Mouse (Mus musculus) G1E-ER4 (cell line): ENCODE data around the gene Clic5. TPM values are rescaled to one million over a fixed set of nuclear protein-coding genes. Genes with fewer than 3 reads are reported as not detected.

Experiments
- GATA1 ChIP-seq: IDR thresholded peaks from one replicate; pipeline ENCODE4 v1.8.0; 2012; ENCODE audit warnings: low read length, inconsistent platforms
- polyA plus RNA-seq: library from polyadenylated mRNA; stranded (reverse); fragments of >175 nt; gene quantifications from 2 replicates; pipeline ENCODE4 v1.2.3, GENCODE M21; 2012

The Clic5 gene
- polyA plus RNA-seq, 1 experiment: not detected

DNA sequence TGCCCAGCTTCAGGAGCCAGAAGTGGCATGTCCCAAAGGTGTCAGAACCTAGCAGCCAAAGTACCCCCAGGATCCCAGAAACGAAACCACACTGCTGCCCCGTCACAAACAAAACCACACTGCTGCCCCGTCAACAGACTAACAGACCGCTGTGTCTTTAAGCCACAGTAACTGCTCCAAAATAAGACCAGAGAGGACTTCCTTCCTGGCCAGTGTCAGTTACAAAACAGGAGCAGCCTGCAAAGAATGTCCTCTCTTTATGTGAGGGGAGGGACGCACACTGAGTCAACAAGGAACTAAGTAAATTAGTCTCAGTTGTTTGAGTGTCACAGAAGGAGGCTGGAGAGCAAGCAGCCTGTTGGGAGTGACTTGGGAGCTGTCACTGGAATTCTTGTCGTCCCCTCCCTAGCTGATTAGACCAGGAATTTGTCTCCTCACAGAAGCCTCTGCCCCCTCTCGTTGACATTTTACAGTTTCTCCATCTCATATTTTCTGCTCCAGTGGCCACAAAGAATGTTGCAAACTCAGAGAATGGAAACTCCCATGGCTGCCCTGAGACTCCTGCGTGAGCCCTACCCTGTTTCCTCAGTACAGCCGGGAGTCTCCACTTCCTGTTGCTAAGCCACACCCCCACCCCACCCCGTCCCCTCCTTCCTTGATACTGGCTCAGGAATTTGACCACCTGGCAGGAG is 50.8 kb downstream of the Clic5 start:
- TF ChIP-seq GATA1: no peak

DNA sequence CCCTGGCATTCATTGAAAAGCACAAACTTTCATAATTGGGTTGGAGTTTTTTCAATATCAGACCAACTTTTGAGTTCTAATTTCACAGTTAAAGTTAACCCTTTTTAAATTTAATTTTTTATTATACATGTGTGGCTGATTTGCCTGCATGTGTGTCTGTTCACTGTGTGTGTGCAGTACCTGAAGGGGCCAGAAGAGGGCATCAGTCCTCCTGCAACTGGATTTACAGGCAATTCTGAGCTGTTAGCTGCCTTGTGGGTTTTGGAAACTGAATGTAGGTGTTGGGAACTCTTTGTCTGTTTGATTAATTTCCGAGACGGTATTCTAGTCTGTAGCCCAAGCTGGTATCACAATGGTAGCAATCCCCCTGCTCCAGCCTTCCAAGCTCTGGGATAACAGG is 52.4 kb downstream of the Clic5 start:
- no peak for TF ChIP-seq GATA1

DNA sequence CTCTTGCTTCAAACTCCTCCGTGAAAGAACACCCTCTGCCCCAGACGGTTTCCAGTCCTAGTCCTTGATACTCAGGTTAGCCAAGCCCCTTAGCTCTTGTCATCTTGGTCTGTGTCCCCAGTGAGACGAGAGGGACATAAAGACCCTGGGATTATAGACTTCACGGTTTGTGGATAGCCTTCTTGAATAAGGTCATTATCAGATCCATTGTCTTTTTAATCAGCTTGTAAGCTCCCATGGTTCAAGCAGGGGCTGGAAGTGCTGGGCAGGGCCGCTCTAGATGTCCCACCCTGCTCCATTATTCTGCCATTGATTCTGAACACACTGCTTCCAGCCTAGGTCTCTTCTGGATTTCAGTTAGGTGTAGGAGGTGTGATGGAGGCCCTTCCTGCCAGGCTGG is 55.7 kb downstream of the Clic5 start:
- TF ChIP-seq GATA1: no peak

DNA sequence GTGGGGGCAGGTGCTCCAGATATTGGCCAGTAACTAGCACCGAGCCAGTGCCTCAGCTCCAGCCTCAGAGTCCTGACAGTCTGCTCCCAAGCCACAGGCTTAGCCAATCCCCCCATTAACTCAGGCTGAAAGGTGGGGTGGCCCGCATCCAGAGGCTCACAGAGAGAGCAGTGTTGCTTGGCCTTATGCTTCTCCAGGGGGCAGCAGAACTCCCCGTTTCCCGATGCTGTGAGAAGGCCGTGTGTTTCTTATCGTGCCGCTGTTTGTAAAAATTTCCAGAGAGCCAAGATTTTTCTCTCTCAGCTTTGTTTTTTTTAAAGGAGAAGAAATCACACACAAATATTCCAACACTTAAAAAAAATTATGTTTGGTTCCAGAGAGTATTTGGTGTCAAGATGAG is 56.2 kb downstream of the Clic5 start:
- TF ChIP-seq GATA1: no peak

DNA sequence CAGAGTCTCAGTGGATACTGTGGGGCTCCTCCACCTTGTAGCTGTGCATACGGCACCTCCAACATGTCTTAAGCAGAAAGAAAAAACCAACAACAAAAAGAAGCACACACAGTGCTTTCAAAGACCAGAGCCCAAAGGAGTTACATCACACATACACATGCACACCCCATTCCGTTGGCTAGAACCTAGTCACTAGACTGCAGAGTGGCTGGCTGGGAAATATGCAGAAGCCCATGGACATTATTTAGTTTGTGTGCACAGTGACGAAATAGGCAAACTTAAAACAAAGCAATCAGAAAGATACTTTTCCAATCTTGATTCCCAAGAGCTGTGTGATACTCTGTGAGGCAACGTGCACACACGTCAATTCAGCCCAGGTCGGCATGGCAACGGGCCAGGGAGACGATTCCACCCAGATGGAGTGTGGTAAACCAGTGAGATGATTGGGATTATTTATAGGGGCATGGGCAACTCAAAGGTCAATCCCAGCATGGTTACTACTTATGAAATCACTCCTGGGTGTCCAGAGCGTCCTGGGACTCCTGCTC is 57.8 kb downstream of the Clic5 start:
- no peak for TF ChIP-seq GATA1

DNA sequence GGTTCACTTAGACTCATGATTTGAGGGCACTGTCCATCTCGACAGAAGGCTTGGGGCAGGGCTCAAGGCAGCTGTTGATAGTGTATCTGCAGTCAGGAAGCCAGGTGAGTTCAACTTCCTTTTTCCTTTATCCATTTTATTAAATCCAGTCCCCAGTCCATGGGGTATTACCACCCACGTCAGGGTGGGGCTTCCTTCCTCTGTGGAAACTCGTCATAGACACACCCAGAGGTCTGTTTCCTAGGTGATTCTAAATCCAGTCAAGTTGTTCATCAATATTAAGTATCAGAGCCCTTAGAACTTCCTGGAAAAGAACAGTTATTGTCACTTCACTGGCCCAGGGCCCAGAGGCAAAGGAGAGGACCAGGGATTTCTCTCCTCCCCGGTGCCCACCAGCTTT is 61.2 kb downstream of the Clic5 start:
- no peak for TF ChIP-seq GATA1

DNA sequence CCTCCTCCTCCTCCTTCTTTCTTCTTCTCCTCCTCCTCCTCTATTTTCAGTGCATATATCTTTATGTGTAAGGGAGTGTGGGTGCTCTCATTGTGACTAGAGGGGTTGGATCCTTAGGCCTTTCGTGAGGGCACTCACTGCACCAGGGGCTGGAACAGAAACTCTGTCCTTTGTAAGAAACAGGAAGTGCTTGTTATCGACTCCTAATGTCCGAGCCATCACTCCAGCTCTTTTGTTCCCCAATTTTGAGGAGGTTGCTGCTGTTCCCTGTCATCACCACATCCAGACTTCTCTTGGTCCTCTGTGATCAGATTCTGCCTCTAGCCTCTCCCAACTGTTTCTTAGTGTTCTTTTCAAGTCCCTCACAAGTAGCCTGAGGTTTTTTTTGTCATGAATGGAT is 64.3 kb downstream of the Clic5 start:
- TF ChIP-seq GATA1: no peak

DNA sequence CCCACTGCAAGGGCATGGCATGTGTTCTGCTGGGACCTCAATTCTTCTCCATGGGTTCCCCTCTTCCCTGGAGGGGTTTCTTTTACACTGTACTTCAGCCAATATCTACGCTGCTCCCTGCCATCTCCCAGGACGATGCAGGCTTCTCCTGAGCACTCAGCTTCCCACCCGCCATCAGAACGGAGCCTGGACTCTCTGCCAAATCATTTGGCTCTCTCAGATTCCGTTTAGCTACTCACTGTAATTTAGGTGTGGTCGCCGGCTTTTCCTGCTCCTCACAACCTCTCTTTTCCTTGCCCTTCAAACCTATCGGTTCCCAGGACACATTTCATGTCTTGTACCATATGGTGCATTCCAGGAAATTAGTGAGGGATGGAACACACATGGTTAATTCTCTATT is 66.3 kb downstream of the Clic5 start:
- TF ChIP-seq GATA1: no peak

DNA sequence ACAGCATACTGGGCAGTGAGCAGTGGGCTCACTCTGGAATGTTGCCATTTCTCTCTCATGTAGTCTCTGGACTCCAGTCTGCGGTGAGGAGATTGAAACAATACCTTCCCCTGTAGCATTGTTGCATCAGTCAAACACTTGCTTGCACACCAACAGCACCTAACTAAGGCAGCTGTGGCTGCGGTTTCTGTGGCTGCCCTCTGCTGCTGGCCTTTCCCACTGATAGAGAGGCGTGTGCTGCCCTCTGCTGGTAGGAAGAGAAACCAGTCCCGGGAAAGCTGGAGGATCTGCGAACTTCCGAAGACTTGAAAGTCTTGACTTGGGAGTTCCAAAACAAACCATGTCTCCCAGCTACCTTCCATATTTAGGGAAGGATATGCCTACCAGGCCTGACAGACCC is 68.2 kb downstream of the Clic5 start:
- TF ChIP-seq GATA1: no peak

DNA sequence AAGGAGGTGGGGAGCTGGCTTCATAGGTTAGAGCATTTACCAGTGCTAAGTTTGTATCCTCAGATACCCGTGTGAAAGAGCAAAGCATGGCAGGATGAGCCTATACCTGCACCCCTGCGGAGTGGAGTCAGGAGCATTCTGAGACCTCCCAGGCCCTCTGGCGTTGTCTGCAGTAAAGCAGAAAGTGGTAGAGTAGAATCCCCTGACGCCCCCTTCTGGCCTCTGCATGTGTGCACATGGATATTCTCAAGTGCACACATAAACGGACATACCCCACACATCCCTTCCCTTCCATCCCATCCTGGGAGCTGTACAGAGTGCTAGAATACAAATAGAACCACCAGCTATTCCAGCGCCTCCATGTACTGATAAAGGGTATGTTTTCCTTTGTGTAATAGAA is 70.9 kb downstream of the Clic5 start:
- TF ChIP-seq GATA1: no peak

DNA sequence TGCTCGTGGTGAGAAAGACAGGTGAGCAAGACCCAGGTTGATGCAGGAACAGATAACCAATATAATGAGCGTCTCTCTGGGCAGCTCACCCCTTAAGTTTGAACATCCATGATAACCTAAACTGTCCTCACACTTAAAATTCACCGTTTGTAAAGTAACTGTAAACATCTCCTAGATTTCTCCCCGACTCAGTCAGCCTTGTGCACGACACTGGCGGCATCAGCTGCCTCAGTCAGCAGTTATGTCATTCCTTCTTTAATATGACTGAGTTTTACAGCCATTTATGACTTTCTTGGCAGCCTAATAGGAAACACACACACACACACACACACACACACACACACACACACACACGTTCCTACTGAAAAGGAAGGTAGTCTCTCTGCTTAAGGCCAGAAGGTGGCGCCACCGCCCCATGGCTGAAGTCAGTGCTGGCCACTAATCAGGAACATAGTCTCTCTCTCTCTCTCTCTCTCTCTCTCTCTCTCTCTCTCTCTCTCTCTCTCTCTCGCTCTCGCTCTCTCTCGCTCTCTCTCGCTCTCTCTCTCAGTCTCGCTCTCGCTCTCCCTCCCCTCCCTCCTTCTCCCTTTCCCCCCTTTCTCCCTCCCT is 73.3 kb downstream of the Clic5 start:
- no peak for TF ChIP-seq GATA1

DNA sequence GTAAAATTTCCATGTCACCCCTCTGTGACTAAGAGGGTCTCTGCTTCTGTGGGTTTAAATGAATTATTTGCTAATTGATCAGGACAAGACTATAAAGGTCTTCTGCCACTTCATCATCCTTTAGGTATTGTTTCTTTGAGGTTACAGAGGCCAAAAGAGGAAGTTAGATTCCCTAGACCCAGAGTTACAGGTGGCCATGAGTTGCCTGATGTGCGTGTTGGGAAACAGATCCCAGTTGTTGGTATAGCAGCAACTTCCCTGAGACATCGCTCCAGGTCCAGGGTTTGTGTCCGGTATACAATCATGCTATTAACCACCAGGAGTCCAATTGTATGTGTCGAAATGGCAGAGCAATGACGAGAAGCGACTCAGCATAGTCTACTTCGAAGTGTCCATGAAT is 81.7 kb downstream of the Clic5 start:
- TF ChIP-seq GATA1: no peak

DNA sequence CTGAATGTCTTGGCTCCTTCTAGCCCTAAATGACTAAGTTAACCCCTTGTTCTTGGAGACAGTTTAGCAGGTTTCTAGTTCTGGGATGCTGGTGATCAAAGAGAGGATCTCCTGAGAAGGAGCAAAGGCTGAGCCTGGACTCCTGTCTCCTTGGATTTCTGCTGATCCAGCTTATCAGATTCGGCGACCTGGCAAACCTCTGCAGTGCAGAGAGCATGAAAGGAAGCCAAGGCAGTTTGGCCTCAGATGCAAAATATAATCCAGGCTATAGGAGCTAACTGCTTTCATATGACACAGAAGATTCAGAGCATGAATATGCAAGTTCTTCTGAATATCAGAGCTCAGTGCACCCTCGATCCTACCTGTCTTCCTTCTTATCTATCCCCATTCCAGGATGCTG is 83.0 kb downstream of the Clic5 start:
- no peak for TF ChIP-seq GATA1

DNA sequence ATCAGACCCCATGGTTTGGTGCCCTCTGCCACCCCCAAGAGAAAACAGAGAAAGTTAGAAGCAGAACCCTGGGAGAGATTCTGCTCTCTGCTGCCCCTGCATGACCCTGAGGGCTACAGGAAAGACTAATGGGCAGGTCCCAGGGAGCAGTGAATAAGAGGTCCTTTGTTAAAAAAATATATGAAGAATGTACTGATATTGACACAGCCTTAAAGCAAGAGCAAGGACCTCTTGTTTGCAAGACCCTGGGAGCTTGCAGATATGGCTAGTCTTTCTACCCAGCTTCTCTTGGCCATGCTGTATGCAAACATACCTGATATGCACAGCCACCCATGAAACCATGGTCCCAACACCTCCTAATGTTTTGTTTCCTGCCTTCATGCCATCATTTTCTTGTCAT is 86.4 kb downstream of the Clic5 start:
- TF ChIP-seq GATA1: no peak

DNA sequence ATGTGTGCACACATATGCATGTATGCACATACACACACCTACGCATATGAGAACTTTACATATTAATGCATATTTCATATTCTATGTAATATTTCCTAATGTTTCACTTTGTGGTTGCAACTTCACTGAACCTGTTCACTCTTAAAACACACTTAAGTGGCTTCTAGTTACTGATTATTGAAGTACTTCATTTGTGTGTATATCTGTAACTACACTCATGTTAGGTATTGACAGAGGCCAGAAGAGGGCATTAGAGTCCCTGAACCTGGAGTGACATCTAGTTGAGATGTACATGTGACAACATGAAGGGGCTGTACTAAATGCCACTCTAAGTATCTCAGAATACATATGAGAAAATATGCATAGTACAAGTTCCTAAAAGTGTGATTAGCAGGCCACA is 99.9 kb downstream of the Clic5 start:
- TF ChIP-seq GATA1: no peak

DNA sequence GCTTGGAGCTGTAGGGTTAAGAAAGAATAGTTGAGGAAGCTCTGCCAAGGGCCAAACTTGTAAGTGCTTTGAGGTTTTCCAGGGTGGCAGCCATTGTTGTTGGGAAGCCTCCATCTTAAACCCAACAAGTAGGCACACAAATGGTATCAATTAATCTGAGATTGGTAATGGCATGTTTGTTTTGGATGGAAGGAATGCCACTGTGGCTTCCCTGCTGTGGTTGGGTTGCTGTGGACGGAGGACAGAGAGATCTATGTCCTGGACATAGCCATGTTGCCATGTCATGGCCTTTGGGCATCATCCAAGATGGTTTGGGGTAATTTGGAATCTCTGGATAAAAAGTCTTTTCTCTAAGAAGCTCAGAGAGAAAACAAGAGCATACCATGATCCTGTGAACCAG is 108.8 kb downstream of the Clic5 start:
- no peak for TF ChIP-seq GATA1

DNA sequence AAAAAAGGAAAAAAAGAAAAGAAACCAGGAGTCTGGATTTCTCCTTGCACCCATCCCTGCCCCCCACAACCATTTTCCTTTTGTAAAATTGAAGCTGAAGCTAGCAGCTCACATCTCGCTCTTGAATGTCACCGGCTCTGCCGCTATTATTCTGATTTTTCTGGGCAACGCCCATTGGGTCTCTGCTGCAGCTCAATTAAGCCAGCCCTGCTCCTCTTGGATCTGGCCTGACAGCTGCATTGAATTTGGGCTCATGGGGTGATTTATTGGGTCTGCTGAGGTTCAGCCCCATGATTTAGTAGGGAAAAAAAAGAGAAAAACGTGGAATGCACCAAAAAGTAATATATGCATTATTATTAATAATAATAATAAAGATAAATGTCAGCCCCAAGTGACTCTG is 111.9 kb downstream of the Clic5 start:
- no peak for TF ChIP-seq GATA1
